ENCODE assay signal across 8 mouse cellular contexts in the genomic region with DNA sequence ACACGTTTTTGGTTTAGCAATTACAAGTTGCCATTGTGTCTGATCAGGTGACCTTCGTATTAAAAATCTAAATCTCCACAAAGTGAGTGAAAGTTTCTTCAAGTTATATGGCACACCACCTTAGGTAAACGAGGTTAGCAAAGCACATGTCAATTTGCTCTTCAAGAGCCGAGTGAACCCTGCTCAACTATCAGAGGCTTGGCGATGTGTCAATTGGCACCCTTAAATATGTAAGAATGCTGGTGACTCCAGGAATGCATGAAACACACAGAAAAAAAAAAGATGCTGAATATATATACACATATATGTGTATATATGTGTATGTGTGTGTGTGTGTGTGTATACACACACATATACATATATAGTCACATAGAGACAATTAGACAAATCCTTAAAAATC. TPM values are rescaled to one million over a fixed set of nuclear protein-coding genes. Genes with fewer than 3 reads are reported as not detected.
DNase-seq lines count a peak whose midpoint lies in the region; ATAC-seq and TF ChIP-seq lines count a peak whose summit lies in the region.

No protein-coding gene starts in this region.

- no peaks in the 10 kb centered on the region for H3K9me3 ChIP-seq in heart, postnatal 0 days (replicated peaks; ENCODE audit: control insufficient read depth, low read length)
- no peaks in the 10 kb centered on the region for H3K9me3 ChIP-seq in liver, embryonic 11.5 days (ENCODE audit: control insufficient read depth, low read length)

- H3K27me3 ChIP-seq in heart, postnatal 0 days (ENCODE audit: control insufficient read depth, insufficient read depth, low read length): no peaks in the 10 kb centered on the region
- peaks cover 30% of the 10 kb centered on the region for H3K27me3 ChIP-seq in liver, embryonic 11.5 days (replicated peaks; ENCODE audit: control insufficient read depth, insufficient read depth, low read length)

- no peak for DNase-seq in layer of hippocampus, adult 2 months (ENCODE audit: low spot score in 2 of 2)
- no peak for DNase-seq in layer of hippocampus, postnatal 36 days
- no peak for DNase-seq in heart, postnatal 0 days (ENCODE audit: low spot score)
- DNase-seq in liver, embryonic 11.5 days (ENCODE audit: low spot score): no peak
- DNase-seq in skeletal muscle tissue, adult 2 months (ENCODE audit: low read depth, low spot score): peak; percentile 17
- no peak for DNase-seq in gastrocnemius, adult 18-20 months (ENCODE audit: low spot score)
- DNase-seq in c-Kit-positive CD71-positive TER-119-positive erythroid progenitor cells, embryonic 14.5 days (ENCODE audit: low spot score): no peak
- DNase-seq in left cerebral cortex, postnatal 36 days (ENCODE audit: low spot score in 2 of 2): no peak

- peak overlapping the region; percentile 98 for H3K27ac ChIP-seq in layer of hippocampus, adult 2 months
- peak overlapping the region; percentile 99 for H3K27ac ChIP-seq in heart, postnatal 0 days (ENCODE audit: low read depth)
- no peak overlapping the region for H3K27ac ChIP-seq in liver, embryonic 11.5 days (ENCODE audit: low read depth, low read length)

- peak overlapping the region; percentile 67 for H3K4me2 ChIP-seq in heart, postnatal 0 days (ENCODE audit: low read depth, low read length)
- peak overlapping the region; percentile 81 for H3K4me2 ChIP-seq in liver, embryonic 11.5 days

- 27% methylated on average over 5 of the region's 5 CpGs for WGBS in heart, postnatal 0 days
- WGBS in liver, embryonic 11.5 days: 46% methylated on average over 5 of the region's 5 CpGs

- no peak for ATAC-seq in heart, postnatal 0 days (ENCODE audit: insufficient read depth, low read depth)
- no peak for ATAC-seq in liver, embryonic 11.5 days (replicated peaks; ENCODE audit: low FRiP score)

- TF ChIP-seq EP300 in heart, postnatal 0 days (IDR thresholded peaks at IDR 0.05; ENCODE audit: low read depth): no peak

- H3K36me3 ChIP-seq in heart, postnatal 0 days (replicated peaks; ENCODE audit: control insufficient read depth, insufficient read depth, low read length): no peaks in the 10 kb centered on the region
- H3K36me3 ChIP-seq in liver, embryonic 11.5 days (ENCODE audit: control insufficient read depth, insufficient read depth, low read length): no peaks in the 10 kb centered on the region

- intact Hi-C loops in left cerebral cortex, postnatal 36 days (cut with DNase I): loop anchor here (5.0 kb wide), 2 partner anchors 82 to 162 kb away; no protein-coding TSS in a partner anchor

- TF ChIP-seq CTCF in layer of hippocampus, adult 2 months (conservative IDR thresholded peaks at IDR 0.05): no peak
- no peak for TF ChIP-seq CTCF in heart, postnatal 0 days (IDR thresholded peaks at IDR 0.05; ENCODE audit: low read depth)

- H3K9ac ChIP-seq in heart, postnatal 0 days (replicated peaks; ENCODE audit: low read depth, low read length): peak overlapping the region; percentile 96
- no peak overlapping the region for H3K9ac ChIP-seq in liver, embryonic 11.5 days (ENCODE audit: low read depth, low read length)

- H3K4me1 ChIP-seq in heart, postnatal 0 days (ENCODE audit: control insufficient read depth, insufficient read depth): peaks cover 18% of the 10 kb centered on the region
- no peaks in the 10 kb centered on the region for H3K4me1 ChIP-seq in liver, embryonic 11.5 days (replicated peaks; ENCODE audit: control insufficient read depth, insufficient read depth, low read length)

- peak overlapping the region; percentile 93 for H3K4me3 ChIP-seq in layer of hippocampus, adult 2 months
- peak overlapping the region; percentile 99 for H3K4me3 ChIP-seq in heart, postnatal 0 days (ENCODE audit: low read depth, low read length)
- H3K4me3 ChIP-seq in liver, embryonic 11.5 days (ENCODE audit: low read depth, low read length): no peak overlapping the region; the same call in 1 of the 2 replicates

RNA-seq across cellular contexts. Expression of a gene that starts 1.4 kb away (rescaled TPM):
- 10 to 100 TPM; 78.8 to 81.5 TPM for total RNA-seq in layer of hippocampus, adult 2 months (2021)
- 10 to 100 TPM; 80.2 to 80.9 TPM for total RNA-seq in layer of hippocampus, postnatal 36 days (2021)
- total RNA-seq in heart, postnatal 0 days (2014; rRNA removed; ENCODE audit: low replicate concordance): 62.6 and 79.7 TPM in 2 replicates
- polyA plus RNA-seq in heart, postnatal 0 days (2015; fragmentation: Nextera tagmentation; extraction: Ambion mirVana): 16.5 and 18.5 TPM in 2 replicates
- polyA plus RNA-seq in liver, embryonic 11.5 days (2014; fragmentation: Nextera tagmentation; extraction: Ambion mirVana): 11.5 and 14.6 TPM in 2 replicates
- total RNA-seq in gastrocnemius, adult 18-20 months (2021): 10 to 100 TPM; 31.4 to 32.0 TPM
- total RNA-seq in left cerebral cortex, postnatal 36 days (2021): 10 to 100 TPM; 75.4 to 75.8 TPM
